Mouse (Mus musculus) midbrain, embryonic 15.5 days (tissue): ENCODE measurements at regions not wholly inside any gene's neighbourhood (a gene's known extent, or its start where the extent isn't known, plus 50 kb on each side); places are given as distances from the start of the nearest gene placed in this dataset.

Experiments used
- ATAC-seq: fragments of 200-750 bp; cut with Nextera tagmentation; replicated peaks from 2 replicates; pipeline ENCODE4 v1.8.0; 2017; ENCODE audit warnings: moderate TSS enrichment
- H3K27ac ChIP-seq: fragments of 300-500 bp; sonication (generic); 2 replicates; pipeline ENCODE4 v1.5.1; 2015; ENCODE audit warnings: mild to moderate bottlenecking, inconsistent platforms
- H3K27me3 ChIP-seq: fragments of 300-500 bp; sonication (generic); replicated peaks from 2 replicates; pipeline ENCODE4 v1.6.1; 2015; ENCODE audit warnings: inconsistent platforms
- H3K36me3 ChIP-seq: fragments of 300-500 bp; sonication (generic); replicated peaks from 2 replicates; pipeline ENCODE4 v1.6.1; 2015; ENCODE audit warnings: inconsistent platforms
- H3K4me1 ChIP-seq: fragments of 300-500 bp; sonication (generic); 2 replicates; pipeline ENCODE4 v1.6.1; 2015; ENCODE audit warnings: inconsistent platforms
- H3K4me2 ChIP-seq: fragments of 300-500 bp; sonication (generic); 2 replicates; pipeline ENCODE4 v1.6.1; 2015; ENCODE audit warnings: inconsistent platforms, mild to moderate bottlenecking, moderate library complexity
- H3K4me3 ChIP-seq: fragments of 300-500 bp; sonication (generic); 2 replicates; pipeline ENCODE4 v1.5.1; 2015; ENCODE audit warnings: mild to moderate bottlenecking, inconsistent platforms
- H3K9ac ChIP-seq: fragments of 300-500 bp; sonication (generic); 2 replicates; pipeline ENCODE4 v1.6.1; 2015; ENCODE audit warnings: mild to moderate bottlenecking, inconsistent platforms
- H3K9me3 ChIP-seq: fragments of 300-500 bp; sonication (generic); 2 replicates; pipeline ENCODE4 v1.6.1; 2016; ENCODE audit warnings: inconsistent platforms
- WGBS: fragments of 180-500 bp; shearing (Covaris S2); methylation state at CpG from one replicate; pipeline ENCODE4 v1.1.7; 2015; ENCODE audit warnings: mixed read lengths; 5-methylcytosine and 5-hydroxymethylcytosine counted together

GRCm38 (mm10) chr12:109896906-109897305, 296.8 kb upstream of the Rtl1 start:
- no peak for ATAC-seq
- no peak overlapping the region for H3K27ac ChIP-seq
- H3K4me3 ChIP-seq: no peak overlapping the region
- H3K4me2 ChIP-seq: no peak overlapping the region
- H3K27me3 ChIP-seq: no peaks in the 10 kb centered on the region
- H3K36me3 ChIP-seq: no peaks in the 10 kb centered on the region
- no peaks in the 10 kb centered on the region for H3K9me3 ChIP-seq
- H3K9ac ChIP-seq: no peak overlapping the region
- no peaks in the 10 kb centered on the region for H3K4me1 ChIP-seq
- WGBS: 87% methylated on average over 10 of the region's 10 CpGs

- no peak for ATAC-seq
Observed at GRCm38 (mm10) chr12:109897861-109898385, 297.8 kb upstream of the Rtl1 start.

GRCm38 (mm10) chr12:109899420-109899819, 299.3 kb upstream of the Rtl1 start:
- 88% methylated on average over 3 of the region's 3 CpGs for WGBS
- no peaks in the 10 kb centered on the region for H3K4me1 ChIP-seq
- H3K36me3 ChIP-seq: no peaks in the 10 kb centered on the region
- H3K27ac ChIP-seq: no peak overlapping the region
- no peaks in the 10 kb centered on the region for H3K9me3 ChIP-seq
- no peak overlapping the region for H3K4me3 ChIP-seq
- H3K4me2 ChIP-seq: no peak overlapping the region
- ATAC-seq: no peak
- H3K27me3 ChIP-seq: no peaks in the 10 kb centered on the region
- no peak overlapping the region for H3K9ac ChIP-seq

More at GRCm38 (mm10) chr12:109897861-109898385, 297.8 kb upstream of the Rtl1 start:
- Histone ChIP-seq H3K27ac (no peak overlapping the region), H3K9me3 (no peaks in the 10 kb centered on the region), H3K4me1 (no peaks in the 10 kb centered on the region), H3K36me3 (no peaks in the 10 kb centered on the region), H3K4me2 (no peak overlapping the region), H3K9ac (no peak overlapping the region), H3K4me3 (no peak overlapping the region), H3K27me3 (no peaks in the 10 kb centered on the region)
- 58% methylated on average over 11 of the region's 11 CpGs for WGBS

GRCm38 (mm10) chr12:109910966-109911495, 310.9 kb upstream of the Rtl1 start:
- no peaks in the 10 kb centered on the region; the same call in 1 of the 2 replicates for H3K9me3 ChIP-seq
- WGBS: 14% methylated on average over 9 of the region's 9 CpGs
- no peak overlapping the region for H3K9ac ChIP-seq
- 0 out of 2 replicates have a peak, but pooled peaks cover 6% of the 10 kb centered on the region for H3K4me1 ChIP-seq
- H3K27ac ChIP-seq: no peak overlapping the region
- H3K4me2 ChIP-seq: no peak overlapping the region
- no peaks in the 10 kb centered on the region for H3K27me3 ChIP-seq
- ATAC-seq: no peak
- H3K4me3 ChIP-seq: no peak overlapping the region
- H3K36me3 ChIP-seq: no peaks in the 10 kb centered on the region

- Histone ChIP-seq H3K4me3 (no peak overlapping the region), H3K9ac (no peak overlapping the region), H3K4me1 (0 out of 2 replicates have a peak, but pooled peaks cover 6% of the 10 kb centered on the region), H3K4me2 (no peak overlapping the region), H3K36me3 (no peaks in the 10 kb centered on the region), H3K9me3 (no peaks in the 10 kb centered on the region; the same call in 1 of the 2 replicates), H3K27me3 (no peaks in the 10 kb centered on the region), H3K27ac (no peak overlapping the region)
- 56% methylated on average over 9 of the region's 9 CpGs for WGBS
- no peak for ATAC-seq
Observed at GRCm38 (mm10) chr12:109911506-109911905, 311.4 kb upstream of the Rtl1 start.

- Histone ChIP-seq H3K36me3 (no peaks in the 10 kb centered on the region), H3K9ac (no peak overlapping the region), H3K9me3 (no peaks in the 10 kb centered on the region; the same call in 1 of the 2 replicates), H3K4me3 (no peak overlapping the region), H3K27ac (no peak overlapping the region), H3K27me3 (no peaks in the 10 kb centered on the region), H3K4me1 (no peaks in the 10 kb centered on the region), H3K4me2 (no peak overlapping the region)
- WGBS: 90% methylated on average over 6 of the region's 6 CpGs
- no peak for ATAC-seq
Observed at GRCm38 (mm10) chr12:109917761-109918160, 317.6 kb upstream of the Rtl1 start.

- no peak for ATAC-seq
- Histone ChIP-seq H3K27ac (no peak overlapping the region), H3K27me3 (no peaks in the 10 kb centered on the region), H3K4me1 (no peaks in the 10 kb centered on the region), H3K36me3 (no peaks in the 10 kb centered on the region), H3K9ac (no peak overlapping the region), H3K4me2 (no peak overlapping the region), H3K4me3 (no peak overlapping the region), H3K9me3 (no peaks in the 10 kb centered on the region; the same call in 1 of the 2 replicates)
- WGBS: 65% methylated on average over 8 of the region's 8 CpGs
Observed at GRCm38 (mm10) chr12:109918901-109919300, 318.8 kb upstream of the Rtl1 start.

- Histone ChIP-seq H3K27ac (no peak overlapping the region), H3K36me3 (no peaks in the 10 kb centered on the region), H3K27me3 (no peaks in the 10 kb centered on the region), H3K4me3 (no peak overlapping the region), H3K9me3 (no peaks in the 10 kb centered on the region), H3K4me2 (no peak overlapping the region), H3K4me1 (no peaks in the 10 kb centered on the region), H3K9ac (no peak overlapping the region)
- no peak for ATAC-seq
- 78% methylated on average over 10 of the region's 10 CpGs for WGBS
Observed at GRCm38 (mm10) chr12:109922111-109922510, 322.0 kb upstream of the Rtl1 start.

GRCm38 (mm10) chr12:109925866-109926265, 325.7 kb upstream of the Rtl1 start:
- Histone ChIP-seq H3K36me3 (no peaks in the 10 kb centered on the region), H3K4me2 (no peak overlapping the region), H3K27me3 (no peaks in the 10 kb centered on the region), H3K4me3 (no peak overlapping the region), H3K9me3 (no peaks in the 10 kb centered on the region), H3K4me1 (no peaks in the 10 kb centered on the region), H3K27ac (no peak overlapping the region), H3K9ac (no peak overlapping the region)
- 88% methylated on average over 6 of the region's 6 CpGs for WGBS
- ATAC-seq: no peak

- Histone ChIP-seq H3K36me3 (no peaks in the 10 kb centered on the region), H3K27me3 (no peaks in the 10 kb centered on the region), H3K4me2 (no peak overlapping the region), H3K9ac (no peak overlapping the region), H3K27ac (no peak overlapping the region), H3K4me1 (no peaks in the 10 kb centered on the region), H3K4me3 (no peak overlapping the region), H3K9me3 (no peaks in the 10 kb centered on the region)
- ATAC-seq: no peak
- WGBS: 52% methylated on average over 12 of the region's 12 CpGs
Observed at GRCm38 (mm10) chr12:109926643-109927042, 326.5 kb upstream of the Rtl1 start.

GRCm38 (mm10) chr12:109946179-109946578, 332.7 kb upstream of the Dio3 start:
- Histone ChIP-seq H3K36me3 (no peaks in the 10 kb centered on the region), H3K27ac (no peak overlapping the region), H3K9ac (no peak overlapping the region), H3K4me2 (no peak overlapping the region), H3K9me3 (no peaks in the 10 kb centered on the region), H3K4me1 (peaks cover 7% of the 10 kb centered on the region), H3K4me3 (no peak overlapping the region), H3K27me3 (no peaks in the 10 kb centered on the region)
- ATAC-seq: no peak
- 84% methylated on average over 3 of the region's 3 CpGs for WGBS

GRCm38 (mm10) chr12:109946936-109947335, 331.9 kb upstream of the Dio3 start:
- Histone ChIP-seq H3K27ac (no peak overlapping the region), H3K4me2 (no peak overlapping the region), H3K4me1 (peaks cover 7% of the 10 kb centered on the region), H3K27me3 (no peaks in the 10 kb centered on the region), H3K9ac (no peak overlapping the region), H3K36me3 (no peaks in the 10 kb centered on the region), H3K9me3 (no peaks in the 10 kb centered on the region), H3K4me3 (no peak overlapping the region)
- WGBS: 27% methylated on average over 1 of the region's 1 CpGs
- no peak for ATAC-seq

- H3K4me1 ChIP-seq: peaks cover 7% of the 10 kb centered on the region
- WGBS: 15% methylated on average over 7 of the region's 7 CpGs
- peak overlapping the region; percentile 0; the same call in 1 of the 2 replicates for H3K27ac ChIP-seq
- no peak overlapping the region for H3K4me3 ChIP-seq
- H3K36me3 ChIP-seq: no peaks in the 10 kb centered on the region
- no peak for ATAC-seq
- H3K27me3 ChIP-seq: no peaks in the 10 kb centered on the region
- no peak overlapping the region for H3K9ac ChIP-seq
- no peaks in the 10 kb centered on the region for H3K9me3 ChIP-seq
- no peak overlapping the region for H3K4me2 ChIP-seq
Observed at GRCm38 (mm10) chr12:109947886-109948433, 330.9 kb upstream of the Dio3 start.
